Mouse (Mus musculus) embryonic fibroblast, embryonic 13.5 days (primary cell): ENCODE measurements around the gene Cdc34b.

ENCODE experiments used
- CTCF ChIP-seq: IDR thresholded peaks from 2 replicates; pipeline ENCODE4 v1.5.1; 2011; ENCODE audit warnings: mild to moderate bottlenecking, control low read depth, low read length, moderate library complexity, borderline replicate concordance; ENCODE audit not compliant: insufficient read depth
- POLR2A ChIP-seq: IDR thresholded peaks from 2 replicates; pipeline ENCODE4 v1.6.1; 2011; ENCODE audit warnings: low read depth, mild to moderate bottlenecking, control low read depth, low read length, moderate library complexity

DNA sequence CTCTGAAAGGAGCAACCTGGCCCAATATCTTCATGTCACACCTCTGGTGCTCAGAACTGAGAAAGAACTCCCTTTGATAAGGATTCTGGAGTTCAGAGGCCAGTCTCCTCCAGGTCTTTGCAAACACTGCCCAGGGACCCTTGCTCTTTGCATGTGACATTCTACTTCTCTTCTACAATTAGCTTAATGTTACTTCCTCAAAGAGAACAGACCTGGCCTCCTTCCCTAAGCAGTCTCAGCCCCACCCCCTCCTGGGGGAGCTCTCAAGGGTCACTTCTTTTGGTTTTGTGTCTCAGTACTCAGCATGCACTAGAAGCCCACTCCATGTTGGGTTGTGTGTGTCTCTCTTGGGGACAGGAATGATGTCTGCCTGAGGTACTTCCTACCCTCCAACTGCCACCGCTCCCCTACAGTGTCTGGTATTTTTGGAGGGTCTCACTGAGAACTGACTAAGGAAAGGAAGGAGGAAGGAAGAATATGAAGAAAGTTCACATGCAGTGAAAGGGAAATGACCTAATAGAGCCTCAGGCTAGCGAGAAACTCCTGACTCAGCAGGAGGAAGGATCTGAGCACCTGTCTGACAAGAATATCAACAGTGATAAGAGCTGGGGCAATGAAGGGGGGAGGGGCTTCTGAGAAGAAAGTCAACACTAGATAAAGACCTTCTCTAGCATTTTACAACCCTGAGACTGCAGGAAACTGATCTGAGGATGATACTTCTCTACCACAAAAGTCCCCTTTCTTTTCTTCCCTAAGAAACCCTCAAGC lies 11.5 kb downstream of the Cdc34b start:
- TF ChIP-seq CTCF (no peak), POLR2A (no peak)
